Mouse (Mus musculus) lung, postnatal 25 days (tissue): Measurements from ENCODE around the gene Siae.

Experiments used
- DNase-seq: peaks from one replicate; pipeline ENCODE4 v3.0.0; 2022; ENCODE audit warnings: low spot score

Gene Siae

DNA sequence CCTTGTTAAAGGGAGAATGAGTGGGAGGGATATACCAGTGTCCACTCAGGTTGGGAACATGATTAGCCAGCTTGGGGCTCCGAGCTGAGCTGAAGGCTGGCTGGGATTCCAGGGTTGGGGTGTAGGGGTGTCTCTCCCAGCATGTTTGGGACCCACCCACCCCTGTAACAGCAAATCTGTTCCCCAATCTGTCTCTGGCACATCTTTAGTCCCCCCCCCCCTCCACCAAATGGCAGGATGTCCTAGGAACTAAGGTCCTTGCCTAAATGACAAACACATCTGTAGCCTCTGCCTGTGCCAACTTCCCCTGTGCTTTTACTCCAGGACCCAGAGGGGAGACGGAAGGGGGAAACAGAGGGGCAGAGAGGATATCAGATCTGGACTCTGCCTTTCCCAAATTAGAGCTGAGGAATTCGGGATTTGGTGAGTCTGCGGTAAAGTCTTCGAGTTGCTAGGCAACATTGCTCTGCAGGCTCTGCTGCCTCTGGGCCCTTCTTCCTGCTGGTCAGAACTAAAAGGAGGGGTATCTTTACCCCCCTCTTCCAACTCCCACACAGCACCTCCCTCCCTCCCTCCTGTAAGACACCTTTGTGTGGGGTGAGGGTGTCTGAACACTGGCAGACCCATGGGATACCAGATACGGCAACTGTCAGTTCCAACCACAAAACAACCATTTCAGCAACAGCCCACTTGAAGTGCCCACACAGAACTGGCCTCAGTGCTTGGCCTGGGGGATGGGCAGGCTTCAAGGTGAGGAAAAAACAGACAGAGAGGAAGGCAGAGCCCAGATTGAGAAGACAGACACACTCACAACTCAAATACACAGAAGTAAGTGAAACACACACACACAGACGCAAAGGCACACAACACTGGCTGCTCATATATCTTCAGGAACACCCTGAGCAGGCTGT is at the start of gene Siae:
Gene Siae, plus strand, starts transcription at position 861 of the 911 bp plus-strand sequence.
- no peak for DNase-seq

DNA sequence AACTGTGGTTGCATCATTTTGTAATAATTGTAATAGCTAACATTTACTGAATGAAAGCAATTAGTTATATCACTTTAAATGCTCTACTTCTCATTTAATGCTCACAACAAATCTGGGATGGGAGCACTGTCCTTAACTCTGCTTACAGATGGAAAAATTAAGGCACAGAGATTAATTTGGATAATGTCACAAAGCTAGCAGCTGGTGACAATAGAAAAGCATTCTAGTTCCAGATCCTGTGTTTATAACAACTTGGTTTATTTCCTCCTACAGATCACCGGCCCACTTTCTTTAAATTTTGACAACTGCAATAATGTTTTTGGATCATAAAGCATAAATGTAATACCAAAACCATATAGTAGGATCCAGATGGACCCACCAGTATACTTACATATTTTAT is 49.5 kb upstream of the Siae start:
- no peak for DNase-seq

- no peak for DNase-seq
Observed at GRCm38 (mm10) chr9:37512097-37512496, 43.4 kb upstream of the Siae start.

GRCm38 (mm10) chr9:37514456-37514855 is 41.0 kb upstream of the Siae start:
- DNase-seq = no peak

GRCm38 (mm10) chr9:37517467-37517866 is 38.0 kb upstream of the Siae start:
- no peak for DNase-seq

GRCm38 (mm10) chr9:37518991-37519390 is 36.5 kb upstream of the Siae start:
- no peak for DNase-seq

GRCm38 (mm10) chr9:37519995-37520394 is 35.5 kb upstream of the Siae start:
- DNase-seq = no peak

DNA sequence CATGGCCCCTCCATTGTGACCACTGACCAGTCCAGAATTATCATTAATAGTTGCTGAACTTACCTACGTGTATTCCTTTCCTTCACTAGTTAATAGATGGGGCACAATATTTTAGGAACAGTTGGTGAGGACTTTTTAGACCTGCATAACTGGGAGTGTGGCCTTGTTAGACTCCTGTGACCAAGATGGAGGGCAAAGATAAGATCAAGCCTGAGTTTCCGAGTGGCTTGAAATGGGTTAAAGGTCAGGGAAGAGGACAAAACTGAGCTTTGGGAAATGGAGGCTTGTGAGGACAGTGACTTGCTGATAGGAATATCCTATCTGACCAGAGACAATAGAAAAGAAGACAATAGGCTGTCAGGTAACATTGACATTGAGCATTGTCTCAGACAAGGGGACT is 30.0 kb upstream of the Siae start:
- DNase-seq = no peak

DNA sequence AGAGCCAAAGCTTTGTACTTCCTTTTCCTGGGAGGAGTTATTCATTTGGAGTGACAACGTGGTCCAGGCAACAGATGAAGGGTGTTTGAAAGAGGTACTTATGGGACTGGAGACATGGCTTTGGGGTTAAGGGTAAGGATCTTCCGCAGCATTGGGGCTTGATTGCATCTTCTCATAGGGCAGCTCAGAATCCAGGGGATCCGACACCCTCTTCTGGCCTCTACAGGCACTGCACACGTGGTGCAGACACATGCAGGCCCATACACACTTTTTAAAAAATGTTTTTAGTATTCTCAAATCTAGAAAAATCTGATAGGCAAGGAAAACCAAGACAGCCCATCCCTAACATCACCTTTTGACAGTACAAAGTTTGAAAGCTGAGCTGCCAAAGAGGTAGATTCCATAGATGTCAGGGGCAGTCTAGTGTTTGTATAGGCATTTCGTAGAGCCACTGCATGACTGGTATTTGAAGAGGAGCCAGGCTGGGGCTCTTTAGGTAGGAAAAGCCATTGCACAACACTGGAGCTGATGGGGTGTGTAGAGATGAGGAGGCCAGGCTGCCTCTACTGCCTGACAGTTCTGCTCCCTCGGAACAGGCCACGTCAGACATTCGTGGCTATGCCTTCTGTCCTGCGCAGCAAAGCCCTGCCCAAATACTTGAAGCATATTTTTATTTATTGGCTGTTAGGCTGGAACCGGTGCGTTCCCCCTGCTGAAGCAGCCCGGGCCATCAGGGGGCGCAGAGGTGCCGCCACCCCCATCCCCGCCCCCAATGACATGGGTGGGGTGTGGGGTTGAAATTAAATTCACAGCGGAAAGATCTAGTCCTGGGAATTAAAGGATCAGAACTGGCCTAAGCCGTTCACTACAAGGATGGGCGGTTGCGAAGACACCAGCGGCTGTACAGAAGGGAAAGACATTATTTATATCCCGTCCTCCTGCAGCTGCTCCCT is 28.8 kb upstream of the Siae start:
- DNase-seq = peak; percentile 84

- peak; percentile 92 for DNase-seq
Observed at GRCm38 (mm10) chr9:37527396-37528224, 27.9 kb upstream of the Siae start, which contains the start of gene Esam. Gene Esam (plus strand): TSS chr9:37528078.

DNA sequence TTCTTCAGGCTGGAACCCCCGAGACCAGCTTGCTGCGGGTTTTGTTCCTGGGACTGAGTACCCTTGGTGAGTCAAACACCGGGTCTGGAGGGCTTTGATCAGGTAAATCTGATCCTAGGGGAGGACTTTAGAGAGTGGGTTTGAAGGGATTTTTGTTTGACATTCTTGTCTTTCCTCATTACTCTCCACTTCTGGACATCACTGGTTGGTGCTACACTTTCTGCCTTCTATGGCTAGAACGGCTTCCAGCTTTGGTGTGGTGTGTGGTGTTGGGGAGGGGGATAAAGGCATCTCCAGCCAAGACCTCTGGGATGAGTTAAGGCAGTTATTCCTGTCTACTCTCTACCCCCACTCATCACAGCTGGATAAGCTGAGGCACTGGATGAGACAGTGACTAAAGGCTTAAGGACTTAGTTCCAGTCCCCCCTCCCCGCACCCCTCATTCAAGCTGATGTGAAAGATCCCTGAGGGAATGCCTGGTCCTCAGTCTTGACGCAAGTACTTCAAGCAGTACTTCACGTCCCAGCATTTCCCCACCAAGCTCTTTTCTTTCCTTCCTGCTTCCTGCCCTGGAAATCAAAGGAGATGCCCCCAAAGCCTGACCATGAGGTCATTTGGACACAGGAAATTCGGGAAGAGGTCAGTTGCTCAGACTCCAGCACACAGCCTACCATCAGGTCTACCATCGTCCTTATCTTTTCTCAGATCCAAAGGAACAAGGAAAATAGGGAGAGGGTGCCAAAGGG is 27.1 kb upstream of the Siae start:
- peak; percentile 76 for DNase-seq

DNA sequence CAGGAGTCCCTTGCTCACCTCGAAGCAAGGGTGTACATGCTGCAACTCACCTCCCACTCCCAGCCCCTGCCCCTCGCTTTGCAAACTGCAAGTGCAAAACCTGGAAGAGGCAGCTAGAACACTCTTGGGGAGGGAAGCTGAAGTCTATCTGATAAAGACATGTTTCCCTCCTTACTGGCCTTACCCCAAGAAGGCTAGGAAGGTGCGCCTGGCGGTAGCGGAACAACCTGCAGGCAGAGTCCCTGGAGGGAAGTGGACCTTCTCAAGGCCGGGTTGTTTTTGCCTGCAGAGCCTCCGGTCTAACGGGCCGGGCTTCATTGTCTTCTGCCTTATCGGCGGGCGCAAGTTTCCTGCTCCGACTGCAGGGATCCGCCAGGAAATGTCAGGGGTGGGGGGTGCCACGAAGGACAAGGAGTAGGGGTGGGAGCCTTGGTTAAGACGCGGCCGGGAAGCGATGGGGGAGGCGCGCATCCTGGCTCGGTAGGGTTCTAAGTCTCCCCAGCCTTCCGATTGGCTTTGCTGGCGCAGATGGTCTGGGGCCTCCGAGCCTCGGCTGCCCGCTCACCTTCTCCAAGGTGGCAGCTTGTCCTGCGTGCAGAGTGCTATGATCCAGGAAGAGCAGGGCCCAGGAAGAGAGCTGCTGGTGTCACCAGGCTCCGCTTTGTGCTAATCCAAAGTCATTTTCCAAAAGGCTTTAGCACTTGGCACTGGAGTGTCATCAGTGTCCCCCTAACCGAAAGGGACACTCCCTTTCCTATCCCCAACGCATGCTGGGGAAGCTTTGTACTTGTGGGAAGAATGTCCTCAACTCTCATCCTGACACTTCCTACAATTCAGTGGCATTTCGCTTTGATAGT is 25.2 kb upstream of the Siae start:
- DNase-seq = peak; percentile 90

GRCm38 (mm10) chr9:37530888-37531705 is 24.4 kb upstream of the Siae start:
- DNase-seq = peak; percentile 79

DNA sequence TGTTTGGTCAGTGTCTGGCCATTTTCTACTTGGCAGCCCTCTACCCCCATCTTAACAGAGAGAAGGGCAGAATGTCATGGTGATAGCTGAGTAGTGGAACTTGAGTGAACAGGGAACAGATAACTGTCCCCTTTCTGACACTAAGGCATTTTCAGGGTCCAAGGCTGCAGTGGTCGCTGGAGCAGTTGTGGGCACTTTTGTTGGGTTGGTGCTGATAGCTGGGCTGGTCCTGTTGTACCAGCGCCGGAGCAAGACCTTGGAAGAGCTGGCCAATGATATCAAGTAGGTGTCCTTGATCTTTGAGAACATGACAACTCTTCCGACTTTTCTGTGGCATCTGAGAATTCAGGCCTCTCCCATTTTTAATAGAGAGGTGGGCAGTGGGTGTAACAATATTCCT is 18.6 kb upstream of the Siae start:
- DNase-seq = no peak

GRCm38 (mm10) chr9:37537658-37538250 is 17.7 kb upstream of the Siae start:
- peak; percentile 16 for DNase-seq

DNA sequence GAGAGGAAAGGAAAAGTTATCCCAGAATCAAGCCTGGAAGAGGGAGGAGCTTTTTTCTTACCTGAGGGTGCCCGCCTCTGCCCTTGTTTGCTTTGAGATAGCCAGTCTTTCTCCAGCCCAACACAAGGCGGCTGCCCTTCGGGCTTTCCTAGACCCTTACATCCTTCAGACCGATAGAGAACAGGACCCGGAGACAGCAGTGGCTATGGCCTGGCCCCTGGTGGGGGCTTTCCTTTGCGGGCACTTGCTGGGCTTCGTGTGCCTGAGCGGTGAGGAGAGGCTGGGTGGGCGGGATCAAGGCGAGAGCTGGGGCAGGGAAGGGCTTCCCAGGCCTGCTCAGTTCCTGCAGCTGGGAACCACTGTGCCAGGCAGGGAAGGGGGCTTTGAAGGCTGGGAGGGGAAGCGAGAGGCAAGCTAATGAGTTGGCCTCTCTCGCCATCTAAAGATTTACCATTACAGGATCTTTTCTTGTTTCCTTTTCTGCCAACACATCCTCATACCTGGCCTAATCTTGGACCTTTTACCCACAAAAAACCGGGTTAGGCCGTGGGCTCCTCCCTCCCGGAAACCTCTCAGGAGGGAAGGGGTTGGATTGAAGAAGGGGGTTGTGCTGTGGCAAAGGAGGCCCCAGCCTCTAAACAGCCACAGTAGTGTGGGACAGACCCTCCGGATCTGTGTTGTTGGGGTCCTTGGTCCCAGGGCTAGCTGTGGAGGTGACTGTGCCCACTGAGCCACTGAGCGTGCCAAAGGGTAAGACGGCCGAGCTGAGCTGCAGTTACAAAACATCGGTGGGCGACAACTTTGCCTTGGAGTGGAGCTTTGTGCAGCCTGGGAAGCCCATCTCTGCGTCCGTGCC is 16.1 kb upstream of the Siae start, which contains the start of gene Vsig2:
Gene Vsig2, plus strand, starts transcription at position 86 of the 856 bp plus-strand sequence.
- no peak for DNase-seq

- DNase-seq = no peak
Observed at GRCm38 (mm10) chr9:37540226-37540625, 15.3 kb upstream of the Siae start.
